Mouse (Mus musculus): ENCODE measurements around the gene Tnfrsf26.
"Not testable (repeated sequence)": the region's sequence is repeated elsewhere in the genome, so short reads cannot be mapped to it uniquely, and the experiment has no call there.

Tnfrsf26 gene

DNA sequence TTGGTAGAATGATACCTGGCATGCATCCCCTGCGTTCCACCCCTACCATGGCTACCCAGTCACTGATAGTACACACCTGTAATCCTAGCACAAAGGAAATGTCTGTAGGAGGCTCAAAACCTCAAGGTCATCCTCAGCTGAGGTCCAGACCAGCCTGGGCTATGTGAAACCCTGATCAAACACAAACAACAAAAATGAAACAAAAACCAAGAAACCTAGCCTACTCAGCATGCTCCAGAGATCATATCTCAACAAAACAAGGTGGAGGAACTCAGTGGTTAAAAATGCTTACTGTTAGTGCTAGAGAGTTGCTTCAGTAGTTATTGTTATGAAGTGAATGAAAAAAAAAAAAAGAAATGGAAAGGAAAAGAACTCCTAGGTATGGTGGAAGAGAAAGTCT, at the start of gene Tnfrsf26:
TSS of gene Tnfrsf26 (minus strand) at position 183 of the 400 bp plus-strand sequence.
- no peak for DNase-seq (ENCODE audit: extremely low read depth, low read depth)

DNA sequence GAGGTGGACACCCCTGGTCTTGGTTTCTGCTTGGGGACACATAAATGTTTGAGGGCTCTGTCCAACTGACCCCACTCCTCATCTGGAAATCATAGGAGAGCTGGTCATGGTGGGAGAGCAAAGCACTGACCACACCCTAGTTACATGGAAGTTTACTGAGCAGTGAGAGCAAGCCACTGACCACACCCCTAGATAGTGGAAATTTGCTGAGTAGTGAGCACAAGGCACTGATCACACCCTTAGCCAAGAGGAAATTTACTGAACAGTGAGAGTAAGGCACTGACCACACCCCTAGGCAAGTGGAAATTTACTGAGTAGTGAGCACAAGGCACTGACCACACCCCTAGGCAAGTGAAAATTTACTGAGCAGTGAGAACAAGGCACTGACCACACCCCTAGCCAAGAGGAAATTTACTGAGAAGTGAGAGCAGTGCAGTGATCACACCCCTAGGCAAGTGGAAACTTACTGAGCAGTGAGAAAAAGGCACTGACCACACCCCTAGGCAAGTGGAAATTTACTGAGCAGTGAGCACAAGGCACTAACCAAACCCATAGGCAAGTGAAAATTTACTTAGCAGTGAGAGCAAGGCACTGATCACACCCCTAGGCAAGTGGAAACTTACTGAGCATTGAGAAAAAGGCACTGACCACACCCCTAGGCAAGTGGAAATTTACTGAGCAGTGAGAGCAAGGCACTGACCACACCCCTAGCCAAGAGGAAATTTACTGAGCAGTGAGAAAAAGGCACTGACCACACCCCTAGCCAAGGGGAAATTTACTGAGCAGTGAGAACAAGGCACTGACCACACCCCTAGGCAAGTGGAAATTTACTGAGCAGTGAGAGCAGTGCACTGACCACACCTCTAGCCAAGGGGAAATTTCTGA, 38.1 kb upstream of the Tnfrsf26 start:
- peak; percentile 25 for DNase-seq (ENCODE audit: extremely low read depth, low read depth)

DNA sequence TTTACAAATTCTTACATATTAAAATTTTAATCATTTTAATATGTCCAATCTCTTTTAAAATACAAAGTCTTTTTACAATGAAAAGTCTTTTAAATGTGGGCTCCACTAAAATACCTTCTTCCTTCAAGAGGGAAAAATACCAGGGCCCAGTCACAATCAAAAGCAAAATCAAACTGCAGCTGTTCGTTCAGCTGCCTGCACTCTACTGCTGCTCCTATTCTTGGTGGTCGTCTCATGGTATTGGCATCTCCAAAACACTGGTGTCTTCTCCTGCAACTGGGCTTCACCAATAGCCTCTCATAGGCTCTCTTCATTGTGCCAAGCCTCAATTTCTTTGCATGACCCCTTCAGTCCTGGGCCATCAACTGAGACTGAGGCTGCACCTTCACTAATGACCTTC, 34.9 kb upstream of the Tnfrsf26 start:
- DNase-seq (ENCODE audit: extremely low read depth, low read depth): no peak

DNA sequence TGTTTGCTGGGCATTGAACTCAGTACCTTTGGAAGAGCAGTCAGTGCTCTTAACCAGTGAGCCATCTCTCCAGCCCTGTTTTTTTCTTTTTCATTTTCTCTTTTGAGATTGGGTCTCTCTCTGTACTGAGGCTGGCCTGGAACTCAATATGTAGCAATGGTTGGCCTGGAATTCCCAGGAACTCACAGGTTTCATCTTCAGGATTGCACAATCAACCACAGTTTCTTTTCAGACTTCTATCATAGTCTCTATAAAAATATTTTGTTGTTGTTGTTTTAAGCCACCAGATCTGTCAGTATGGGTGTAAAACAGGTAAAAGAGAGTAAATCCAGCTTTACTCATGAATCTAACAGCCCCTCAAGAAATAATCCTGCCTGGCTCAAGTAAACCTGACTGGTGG, 32.3 kb upstream of the Tnfrsf26 start:
- DNase-seq (ENCODE audit: extremely low read depth, low read depth): no peak

DNA sequence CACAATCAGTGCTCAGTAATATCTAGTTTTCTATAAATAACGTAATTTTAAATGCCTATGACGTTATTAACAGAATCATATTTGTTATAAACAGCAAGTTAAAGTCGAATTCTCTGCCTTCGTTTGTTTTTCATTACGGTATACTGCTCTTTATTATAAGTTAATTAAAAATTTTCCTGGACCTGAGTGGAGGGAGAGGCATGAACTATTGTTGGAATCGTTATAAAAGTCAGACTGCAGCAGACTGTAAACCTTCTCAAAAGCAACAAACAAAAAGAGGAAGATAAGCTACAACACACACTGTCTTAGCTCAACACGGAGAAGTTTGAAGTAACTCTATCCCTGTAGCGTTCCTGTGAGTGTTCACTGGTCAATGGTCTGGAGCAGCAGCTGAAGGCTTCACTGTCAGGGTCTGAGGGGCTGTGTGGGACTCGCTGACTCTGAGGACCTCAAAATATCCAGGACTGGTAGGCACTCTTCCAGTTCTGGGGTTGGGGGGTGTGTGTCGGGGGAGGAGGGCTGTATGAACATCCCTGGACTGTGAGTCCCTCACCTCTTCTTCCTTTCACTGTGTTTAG, 21.3 kb upstream of the Tnfrsf26 start:
- not testable (repeated sequence) for DNase-seq (ENCODE audit: extremely low read depth, low read depth)

DNA sequence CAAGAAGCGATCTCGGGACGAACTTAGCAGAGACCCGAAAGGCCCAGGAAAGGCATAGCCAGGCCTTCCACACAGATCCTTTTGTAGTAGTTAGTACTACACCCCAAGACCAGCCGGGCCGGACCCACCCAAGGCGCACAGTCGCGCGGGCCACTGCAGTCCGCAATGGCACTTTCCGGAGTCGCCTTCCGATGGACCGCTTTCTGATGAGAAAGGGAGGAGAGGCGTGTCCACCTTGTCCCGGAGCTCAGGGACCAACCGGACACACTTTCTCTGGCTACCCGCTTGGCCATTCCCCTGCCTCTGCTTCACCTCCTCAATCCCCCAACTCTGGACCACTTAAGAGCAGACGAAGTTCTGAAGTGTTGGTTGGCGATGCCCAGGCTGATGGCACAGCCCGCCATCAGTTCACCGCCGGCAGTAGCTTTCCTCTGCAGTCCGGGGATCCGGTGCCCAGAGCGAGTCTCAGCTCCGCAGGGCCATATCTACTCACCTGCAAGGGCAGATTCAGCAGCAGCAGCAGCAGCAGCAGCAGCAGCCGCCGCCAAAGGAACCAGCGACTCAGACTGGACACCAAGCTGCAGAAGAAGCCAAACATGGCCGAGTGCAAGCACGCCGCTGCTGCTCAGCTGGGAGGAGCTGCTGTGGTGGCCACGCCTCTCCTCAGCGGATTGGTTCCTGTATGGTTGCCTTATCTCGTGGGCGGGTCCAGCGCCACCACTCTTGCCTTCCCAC, 20.7 kb upstream of the Tnfrsf26 start, which contains the start of gene Tnfrsf22:
TSS of gene Tnfrsf22 (minus strand) at position 628 of the 735 bp plus-strand sequence.
- DNase-seq (ENCODE audit: extremely low read depth, low read depth): peak; percentile 55

DNA sequence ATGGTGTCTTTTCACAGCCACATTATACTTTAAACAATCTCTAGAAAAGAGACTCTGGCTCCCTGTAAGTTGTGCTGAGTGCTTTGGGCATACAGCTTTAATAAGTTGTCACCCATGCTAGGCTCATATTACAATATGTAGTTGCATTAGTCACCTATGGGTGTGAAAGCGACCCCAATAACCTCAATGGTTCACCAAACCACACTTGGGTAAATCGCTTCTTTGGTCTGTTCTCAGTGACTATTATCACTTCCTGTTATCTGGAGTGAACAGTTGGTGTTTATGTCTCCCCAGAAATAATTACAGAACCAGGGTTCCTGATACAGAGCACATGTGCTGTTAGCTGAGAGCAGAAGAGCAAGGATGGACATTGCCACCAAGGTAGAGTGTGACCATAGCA, 15.4 kb upstream of the Tnfrsf26 start:
- DNase-seq (ENCODE audit: extremely low read depth, low read depth): not testable (repeated sequence)

DNA sequence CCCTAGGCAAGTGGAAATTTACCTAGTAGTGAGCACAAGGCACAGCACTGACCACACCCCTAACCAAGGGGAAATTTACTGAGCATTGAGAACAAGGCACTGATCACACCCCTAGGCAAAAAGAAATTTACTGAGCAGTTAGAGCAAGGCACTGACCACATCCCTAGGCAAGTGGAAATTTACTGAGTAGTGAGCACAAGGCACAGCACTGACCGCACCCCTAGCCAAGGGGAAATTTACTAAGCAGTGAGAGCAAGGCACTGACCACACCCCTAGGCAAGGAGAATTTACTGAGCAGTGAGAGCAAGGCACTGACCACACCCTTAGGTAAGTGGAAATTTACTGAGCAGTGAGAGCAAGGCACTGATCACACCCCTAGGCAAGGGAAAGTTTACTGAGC, 8.2 kb upstream of the Tnfrsf26 start:
- no peak for DNase-seq (ENCODE audit: extremely low read depth, low read depth)

DNA sequence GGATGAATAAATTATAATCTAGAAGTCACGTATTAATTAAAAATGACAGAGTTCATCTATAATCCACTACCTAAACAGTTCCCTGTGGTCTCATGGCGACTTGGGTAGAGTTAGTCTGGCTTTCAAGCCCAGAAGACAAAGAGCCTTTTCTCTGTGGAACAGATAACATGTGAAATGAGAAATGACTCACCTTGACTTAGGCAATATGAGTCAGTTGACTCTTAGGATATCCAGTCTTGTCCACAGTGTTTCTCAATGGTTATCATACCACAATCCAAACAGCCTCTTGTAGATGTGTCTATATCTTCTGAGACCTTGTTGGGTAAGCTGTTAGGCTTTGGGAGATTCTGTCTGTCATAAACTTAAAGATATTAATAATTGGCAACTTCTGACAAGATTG, 3.0 kb upstream of the Tnfrsf26 start:
- no peak for DNase-seq (ENCODE audit: extremely low read depth, low read depth)

DNA sequence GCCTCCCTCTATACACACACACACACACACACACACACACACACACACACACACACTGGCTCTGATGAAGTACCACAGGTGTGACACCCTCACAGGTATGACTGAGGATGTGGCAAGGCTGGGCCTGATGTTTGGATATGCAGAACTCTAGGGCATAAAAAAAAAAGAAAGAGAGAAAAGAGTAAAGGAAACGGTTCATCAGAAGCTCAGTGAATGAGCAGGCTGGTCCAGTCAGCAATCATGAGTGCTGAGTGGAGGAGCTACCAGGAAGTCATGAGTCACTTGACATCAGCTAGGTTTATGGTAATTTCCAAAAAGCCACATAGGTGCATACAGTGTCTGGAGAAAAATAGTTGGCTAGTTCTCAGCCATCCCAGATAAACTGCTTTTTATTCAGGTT, 979 bp upstream of the Tnfrsf26 start:
- no peak for DNase-seq (ENCODE audit: extremely low read depth, low read depth)

DNA sequence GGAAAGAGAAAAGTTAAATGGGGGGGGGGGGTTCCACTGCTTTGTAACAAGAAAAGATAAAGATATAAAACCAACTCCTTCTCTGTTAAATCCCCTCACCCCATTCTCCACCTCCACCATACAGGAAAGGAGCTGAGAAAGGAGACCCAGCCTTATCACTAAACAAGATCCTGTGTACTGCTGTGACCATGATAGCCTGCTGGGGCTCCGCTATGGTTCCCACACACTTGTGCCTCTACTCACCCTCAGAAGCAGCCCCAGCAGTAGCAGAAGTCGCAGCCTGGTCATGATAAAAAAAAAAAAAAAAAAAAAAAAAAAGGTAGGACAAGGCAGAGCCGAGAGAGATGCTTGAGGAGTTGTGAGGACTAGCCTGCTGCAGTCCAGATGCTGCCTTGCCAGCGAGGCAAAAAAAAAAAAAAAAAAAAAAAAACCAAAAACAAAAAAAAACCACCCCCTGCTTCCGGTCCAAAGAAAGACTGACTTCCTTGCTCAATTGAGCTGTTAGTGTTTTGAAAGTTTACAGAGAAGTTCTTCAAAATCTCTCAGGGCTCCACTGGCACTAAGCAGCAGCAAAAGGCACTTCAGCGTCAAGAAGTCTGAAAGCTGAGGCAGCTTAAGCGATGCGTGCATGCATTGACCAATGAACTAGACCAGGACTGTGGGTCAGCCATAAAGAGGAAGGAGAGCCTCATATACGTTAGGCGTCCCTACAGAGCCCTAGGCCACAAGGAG, 801 bp downstream of the Tnfrsf26 start:
- DNase-seq (ENCODE audit: extremely low read depth, low read depth): peak; percentile 14

DNA sequence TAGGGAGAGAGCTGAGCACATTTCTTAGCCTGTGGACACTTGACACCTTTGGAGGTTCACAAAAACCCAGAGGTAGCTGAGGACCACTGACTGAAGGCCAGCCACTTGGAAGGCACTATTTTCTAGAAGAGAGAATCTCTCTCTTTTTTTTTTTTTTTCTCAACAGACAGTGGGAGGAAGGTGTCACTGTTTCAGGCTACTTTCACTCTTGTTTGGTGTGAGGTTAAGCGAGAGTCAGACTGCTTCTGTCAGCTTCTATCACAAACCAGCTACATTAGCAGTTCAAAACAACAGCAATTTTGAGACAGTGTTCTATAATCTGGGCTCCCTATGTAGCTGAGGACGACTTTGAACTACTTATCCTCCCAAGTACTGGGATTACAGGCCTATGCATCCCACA, 2.3 kb downstream of the Tnfrsf26 start:
- DNase-seq (ENCODE audit: extremely low read depth, low read depth): no peak

DNA sequence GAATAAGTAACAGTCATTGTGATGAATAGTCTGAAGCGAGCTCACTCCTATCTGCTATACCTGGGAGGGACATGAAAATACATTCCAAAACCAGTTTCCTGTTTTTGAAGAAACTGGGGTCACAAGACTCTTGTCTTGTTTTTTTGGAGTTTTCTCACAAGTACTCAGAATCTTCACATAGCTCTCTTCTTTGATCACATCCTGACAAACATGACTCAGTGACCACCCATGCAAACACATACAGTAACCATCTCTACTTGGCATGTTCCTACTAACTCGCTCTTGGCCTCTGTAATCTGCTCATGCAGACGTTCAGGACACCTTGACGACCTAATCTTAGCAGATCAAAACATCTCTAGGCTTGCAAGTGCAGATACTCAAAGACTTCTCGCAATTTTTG, 3.4 kb downstream of the Tnfrsf26 start:
- no peak for DNase-seq (ENCODE audit: extremely low read depth, low read depth)

DNA sequence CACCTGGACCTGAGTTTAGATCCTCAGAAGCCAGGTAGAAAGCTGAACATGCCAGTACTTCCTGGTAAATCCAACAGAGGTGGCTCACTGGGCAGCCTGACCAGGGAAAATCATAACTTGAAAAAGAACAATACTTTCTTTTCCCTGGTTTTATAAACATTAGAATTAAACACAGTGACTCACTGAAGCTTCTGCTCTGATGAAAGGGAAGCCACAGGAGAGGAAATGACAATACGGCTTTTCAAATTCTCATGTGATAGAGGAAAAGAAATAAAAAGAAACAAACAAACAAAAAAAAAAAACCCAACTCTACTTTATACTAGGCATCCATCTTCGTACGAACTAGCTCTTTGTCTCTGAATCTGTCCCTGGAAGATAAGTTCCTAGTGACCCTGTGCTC, 4.0 kb downstream of the Tnfrsf26 start:
- no peak for DNase-seq (ENCODE audit: extremely low read depth, low read depth)

DNA sequence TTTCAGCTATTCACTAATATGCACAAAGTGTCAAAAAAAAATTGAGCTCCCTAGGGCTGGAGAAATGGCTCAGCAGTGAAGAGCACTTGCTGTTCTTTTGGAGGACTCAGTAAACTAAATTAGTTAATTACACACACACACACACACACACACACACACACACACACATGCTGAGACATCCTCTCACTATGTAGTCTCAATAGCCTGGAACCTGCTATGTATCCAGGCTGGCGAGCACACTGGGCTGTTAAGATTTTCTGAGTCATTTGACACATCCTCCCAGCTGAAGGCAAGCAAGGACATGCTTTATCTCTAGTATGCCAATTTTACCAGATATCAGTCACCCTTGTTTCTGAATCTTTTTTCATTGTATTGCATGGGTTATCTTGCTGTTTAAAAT, 7.6 kb downstream of the Tnfrsf26 start:
- no peak for DNase-seq (ENCODE audit: extremely low read depth, low read depth)

DNA sequence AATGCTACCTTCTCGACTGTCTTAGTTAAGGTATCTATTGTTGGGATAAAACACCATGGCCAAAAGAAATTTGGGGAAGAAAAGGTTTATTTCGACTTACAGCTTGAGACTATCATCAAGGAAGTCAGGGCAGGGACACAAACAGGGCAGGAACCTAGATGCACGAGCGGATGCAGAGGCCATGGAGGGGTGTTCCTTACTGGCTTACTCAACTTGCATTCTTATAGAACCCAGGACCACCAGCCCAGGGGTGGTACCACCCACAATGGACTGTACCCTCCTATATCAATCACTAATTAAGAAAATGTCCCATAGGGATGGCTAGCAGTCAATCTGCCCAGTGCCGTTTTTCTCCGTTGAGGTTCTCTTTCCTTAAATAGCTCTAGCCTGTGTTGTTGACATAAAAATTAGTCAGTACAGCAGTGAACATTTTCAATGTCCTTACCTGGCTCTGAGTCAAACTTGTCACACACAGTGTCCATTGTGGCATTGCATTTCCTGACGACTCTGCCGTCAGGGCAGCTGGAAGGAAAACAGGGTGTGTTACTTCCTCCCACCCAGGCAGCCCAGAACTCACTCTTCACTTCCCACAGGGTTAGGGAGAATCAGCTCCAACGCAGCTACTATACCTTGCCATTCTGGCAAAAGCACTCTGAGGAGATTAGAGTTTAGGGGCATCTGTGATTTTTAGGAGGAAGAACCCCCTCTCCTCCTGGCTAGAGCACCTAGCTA, 14.0 kb downstream of the Tnfrsf26 start:
- DNase-seq (ENCODE audit: extremely low read depth, low read depth): no peak

DNA sequence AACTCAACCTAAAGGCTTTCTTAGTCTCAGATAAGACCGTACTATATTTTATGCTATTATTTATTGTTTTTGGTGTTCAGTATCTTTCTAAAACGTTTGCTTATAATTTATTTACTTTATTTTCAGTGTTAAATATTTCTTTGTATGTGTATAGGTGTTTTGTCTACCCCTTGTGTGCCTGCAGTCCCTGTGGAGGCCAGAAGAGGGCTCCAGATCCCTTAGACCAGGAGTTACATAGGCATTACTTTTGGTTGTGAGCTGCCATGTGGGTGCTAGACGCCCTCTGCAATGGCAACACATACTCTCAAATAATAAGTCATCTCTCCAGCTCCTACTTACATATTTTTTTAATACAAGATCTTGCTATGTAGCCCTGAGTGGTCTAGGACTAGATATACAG, 16.3 kb downstream of the Tnfrsf26 start:
- peak; percentile 26 for DNase-seq (ENCODE audit: extremely low read depth, low read depth)

DNA sequence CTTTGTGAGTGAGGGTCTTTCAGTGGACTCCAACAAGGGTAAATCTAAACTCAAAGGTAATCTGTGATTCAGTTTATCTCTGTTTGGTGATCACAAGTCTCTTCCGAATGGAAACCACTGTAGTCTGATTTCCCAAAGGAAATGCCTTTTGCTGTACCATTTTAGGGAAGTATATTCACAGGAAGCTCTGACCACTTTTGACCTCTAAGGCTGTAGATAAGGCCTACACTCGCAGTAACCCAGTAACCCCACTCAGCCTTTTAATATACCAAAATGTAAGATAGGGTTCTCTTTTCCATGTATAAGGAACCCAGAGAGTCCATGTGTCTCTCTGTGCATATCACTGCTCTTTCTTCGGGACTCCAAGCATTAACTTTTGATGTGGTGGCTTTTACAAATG, 23.2 kb downstream of the Tnfrsf26 start:
- peak; percentile 29 for DNase-seq (ENCODE audit: extremely low read depth, low read depth)

DNA sequence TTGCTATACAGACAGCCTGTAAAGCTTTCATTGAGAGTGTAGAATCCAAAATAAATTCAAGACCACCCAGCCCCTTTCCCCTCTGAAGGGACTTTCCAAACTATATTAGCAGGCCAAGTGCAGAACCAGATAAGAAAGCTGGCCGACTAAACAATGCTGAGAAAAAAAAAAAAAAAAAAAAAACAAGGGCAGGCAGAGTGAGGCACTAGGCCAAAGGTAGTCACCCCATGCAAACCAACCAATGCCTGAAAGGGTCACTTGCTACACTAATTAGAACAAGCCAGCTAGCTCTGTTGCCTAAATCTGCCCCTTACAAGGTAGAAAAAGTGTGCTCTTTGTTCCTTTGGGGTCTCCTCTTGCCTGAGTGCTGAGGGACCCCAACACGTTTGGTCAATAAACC, 23.6 kb downstream of the Tnfrsf26 start:
- no peak for DNase-seq (ENCODE audit: extremely low read depth, low read depth)

DNA sequence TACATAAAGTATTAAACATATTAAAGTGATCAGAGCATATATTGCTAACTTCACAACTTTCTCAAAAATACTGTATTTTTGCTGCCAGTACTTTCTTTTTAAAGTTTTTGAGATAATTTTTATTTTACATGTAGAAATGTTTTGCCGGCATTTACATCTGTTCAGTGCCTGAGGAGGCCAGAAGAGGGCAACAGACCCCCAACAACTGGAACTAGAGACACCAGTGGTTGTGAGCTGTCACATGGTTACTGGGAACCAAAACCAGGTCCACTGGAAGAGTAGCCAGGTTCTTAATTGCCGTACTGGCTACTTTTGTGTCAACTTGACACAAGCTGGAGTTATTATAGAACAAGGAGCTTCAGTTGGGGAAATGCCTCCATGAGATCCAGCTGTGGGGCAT, 26.8 kb downstream of the Tnfrsf26 start:
- no peak for DNase-seq (ENCODE audit: extremely low read depth, low read depth)

DNA sequence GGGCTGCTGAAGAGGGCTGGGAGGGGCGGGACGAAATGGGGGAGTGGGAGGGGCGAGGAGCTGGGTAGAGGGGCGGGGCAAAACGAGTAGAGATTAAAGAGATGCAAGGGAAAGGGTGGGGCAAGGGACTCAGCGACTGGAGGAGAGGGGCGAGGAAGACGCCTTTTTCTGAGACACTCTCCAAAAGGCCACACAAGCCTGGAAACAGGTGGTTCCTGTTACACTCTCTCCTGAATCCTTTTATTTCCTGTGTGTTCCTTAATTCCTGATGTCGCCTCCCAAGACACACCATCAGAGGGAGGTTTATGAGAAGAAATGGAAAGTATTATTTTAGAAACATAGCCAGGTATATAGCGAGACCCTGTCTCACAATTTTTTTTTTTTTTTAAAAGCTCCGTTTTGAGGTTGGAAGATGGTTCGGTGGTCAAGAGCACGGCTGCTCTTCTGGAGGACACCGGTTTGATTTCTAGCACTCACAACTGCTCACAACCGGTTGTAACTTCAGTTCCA, 28.2 kb downstream of the Tnfrsf26 start:
- DNase-seq (ENCODE audit: extremely low read depth, low read depth): no peak

Measured in MEL-GATA-1-ER (cell line).